ENCODE assay signal across 14 mouse cellular contexts in the genomic region with DNA sequence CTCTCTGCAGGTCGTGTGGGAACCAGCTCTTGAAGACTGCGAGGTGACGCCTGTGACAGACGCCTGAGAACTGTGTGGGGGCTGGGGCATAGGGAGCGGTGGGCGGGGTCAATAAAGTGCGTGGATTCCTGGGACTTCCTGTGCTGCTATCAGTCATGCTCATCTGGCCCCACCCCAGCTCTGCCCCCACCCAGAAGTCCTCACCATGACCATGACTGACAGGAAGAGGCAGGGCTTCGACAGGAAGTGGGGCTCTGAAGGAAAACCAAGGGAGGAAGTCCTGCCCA. TPM values are rescaled to one million over a fixed set of nuclear protein-coding genes. Genes with fewer than 3 reads are reported as not detected.
DNase-seq lines count a peak whose midpoint lies in the region; ATAC-seq lines count a peak whose summit lies in the region.
"Had no signal": no experiment of that assay in that cellular context is flagged by ENCODE, and none has a peak within 500 bp of the region (broad histone marks: within the 10 kb centered on the region; RNA-seq: fewer than 3 reads in every experiment).

No protein-coding gene starts in this region.

- no peaks in the 10 kb centered on the region for H3K27me3 ChIP-seq in heart, embryonic 10.5 days (ENCODE audit: insufficient read depth, poor library complexity, severe bottlenecking)
- H3K27me3 ChIP-seq in lung, embryonic 15.5 days: no peaks in the 10 kb centered on the region
- H3K27me3 ChIP-seq in midbrain, embryonic 14.5 days (ENCODE audit: control insufficient read depth, insufficient read depth, low read length): no peaks in the 10 kb centered on the region

- no peak overlapping the region for H3K27ac ChIP-seq in heart, embryonic 10.5 days
- no peak overlapping the region for H3K27ac ChIP-seq in lung, embryonic 15.5 days
- no peak overlapping the region for H3K27ac ChIP-seq in midbrain, embryonic 14.5 days (replicated peaks; ENCODE audit: low read depth, low read length)
- H3K27ac ChIP-seq: liver, embryonic 14.5 days had no signal

- WGBS in heart, embryonic 10.5 days: 93% methylated on average over 8 of the region's 8 CpGs
- WGBS in lung, embryonic 15.5 days: 93% methylated on average over 8 of the region's 8 CpGs
- 95% methylated on average over 8 of the region's 8 CpGs for WGBS in midbrain, embryonic 14.5 days

- H3K9me3 ChIP-seq in heart, embryonic 10.5 days: peaks cover 41% of the 10 kb centered on the region
- peaks cover 31% of the 10 kb centered on the region for H3K9me3 ChIP-seq in lung, embryonic 15.5 days
- H3K9me3 ChIP-seq in midbrain, embryonic 14.5 days (ENCODE audit: control insufficient read depth, low read length): peaks cover 18% of the 10 kb centered on the region; the same call in 1 of the 2 replicates

- intact Hi-C loops in heart, postnatal 10 days (cut with DNase I): no loop called here

- peaks cover 27% of the 10 kb centered on the region for H3K36me3 ChIP-seq in heart, embryonic 10.5 days
- 0 out of 2 replicates have a peak, but pooled peaks cover under 1% of the 10 kb centered on the region for H3K36me3 ChIP-seq in lung, embryonic 15.5 days
- no peaks in the 10 kb centered on the region for H3K36me3 ChIP-seq in midbrain, embryonic 14.5 days (ENCODE audit: control insufficient read depth, insufficient read depth, low read length)

- H3K9ac ChIP-seq in lung, embryonic 15.5 days: no peak overlapping the region
- no peak overlapping the region for H3K9ac ChIP-seq in midbrain, embryonic 14.5 days (replicated peaks; ENCODE audit: low read length)
- H3K9ac ChIP-seq: liver, embryonic 14.5 days had no signal

- peak; percentile 73 for DNase-seq in heart, embryonic 10.5 days (ENCODE audit: low spot score)
- no peak for DNase-seq in heart, postnatal 10 days
- no peak for DNase-seq in lung, adult 18-20 months
- DNase-seq in midbrain, embryonic 14.5 days: peak; percentile 0
- no peak for DNase-seq in layer of hippocampus, adult 11-12 months (ENCODE audit: low spot score)
- DNase-seq: cerebellum, postnatal 10 days; right cerebral cortex, adult 18-20 months had no signal

- peak; percentile 53; the same call in 1 of the 2 replicates for ATAC-seq in lung, embryonic 15.5 days (ENCODE audit: borderline replicate concordance, extremely low read depth, low FRiP score, low TSS enrichment)
- ATAC-seq in common myeloid progenitor, adult 5-6 weeks (replicated peaks; ENCODE audit: low read depth, poor library complexity, severe bottlenecking): 0 out of 2 replicates have a peak, but pooled peaks have one; percentile 3
- no peak for ATAC-seq in midbrain, embryonic 14.5 days (ENCODE audit: low FRiP score, low TSS enrichment)
- ATAC-seq: inflammation-experienced regulatory T-cells, adult 6 months had no signal

- H3K4me2 ChIP-seq in lung, embryonic 15.5 days: no peak overlapping the region
- no peak overlapping the region for H3K4me2 ChIP-seq in midbrain, embryonic 14.5 days (ENCODE audit: low read length)

- no peak overlapping the region for H3K4me3 ChIP-seq in heart, embryonic 10.5 days
- H3K4me3 ChIP-seq in lung, embryonic 15.5 days: no peak overlapping the region
- no peak overlapping the region for H3K4me3 ChIP-seq in midbrain, embryonic 14.5 days (replicated peaks; ENCODE audit: low read depth, low read length)
- H3K4me3 ChIP-seq: erythroblast, embryonic 14.5 days had no signal

- H3K4me1 ChIP-seq in heart, embryonic 10.5 days: no peaks in the 10 kb centered on the region
- H3K4me1 ChIP-seq in lung, embryonic 15.5 days: no peaks in the 10 kb centered on the region
- H3K4me1 ChIP-seq in midbrain, embryonic 14.5 days (ENCODE audit: control insufficient read depth, insufficient read depth, low read length): no peaks in the 10 kb centered on the region

RNA-seq across cellular contexts. Expression of a gene that starts 9.2 kb away (rescaled TPM):
- 5.0 and 5.3 TPM in 2 replicates for polyA plus RNA-seq in heart, embryonic 10.5 days (2016; fragmentation: Nextera tagmentation; extraction: Ambion mirVana)
- 10 to 100 TPM in 1 of 2 experiments, 1 to 10 TPM in 1; 6.7 to 11.1 TPM for total RNA-seq in heart, postnatal 10 days (2021)
- polyA plus RNA-seq in lung, embryonic 15.5 days (2015; fragmentation: Nextera tagmentation; extraction: Ambion mirVana): 9.3 and 12.9 TPM in 2 replicates
- total RNA-seq in common myeloid progenitor, adult 5-6 weeks (2017): 29.0 and 30.0 TPM in 2 replicates
- polyA plus RNA-seq in midbrain, embryonic 14.5 days (2014; fragmentation: Nextera tagmentation; extraction: Ambion mirVana): 2.4 TPM in 2 replicates

RNA-seq across cellular contexts. Expression of a gene that starts 32.7 kb away (rescaled TPM):
- polyA plus RNA-seq in heart, embryonic 10.5 days (2016; fragmentation: Nextera tagmentation; extraction: Ambion mirVana): not detected in 2 replicates
- not detected for total RNA-seq in heart, postnatal 10 days (2021)
- not detected in 2 replicates for polyA plus RNA-seq in lung, embryonic 15.5 days (2015; fragmentation: Nextera tagmentation; extraction: Ambion mirVana)
- not detected in 2 replicates for total RNA-seq in common myeloid progenitor, adult 5-6 weeks (2017)
- polyA plus RNA-seq in midbrain, embryonic 14.5 days (2014; fragmentation: Nextera tagmentation; extraction: Ambion mirVana): 0.05 TPM in 1 of 2 replicates, not detected in the other
- total RNA-seq: layer of hippocampus, postnatal 25 days had no signal
- polyA plus RNA-seq: erythroblast, embryonic 14.5 days; gonadal fat pad, adult 2 months; liver, embryonic 14.5 days had no signal

RNA-seq across cellular contexts. Expression of a gene that starts 45.8 kb away (rescaled TPM):
- polyA plus RNA-seq in heart, embryonic 10.5 days (2016; fragmentation: Nextera tagmentation; extraction: Ambion mirVana): not detected in 2 replicates
- total RNA-seq in heart, postnatal 10 days (2021): not detected
- polyA plus RNA-seq in lung, embryonic 15.5 days (2015; fragmentation: Nextera tagmentation; extraction: Ambion mirVana): not detected in 2 replicates
- not detected in 2 replicates for total RNA-seq in common myeloid progenitor, adult 5-6 weeks (2017)
- not detected in 2 replicates for polyA plus RNA-seq in midbrain, embryonic 14.5 days (2014; fragmentation: Nextera tagmentation; extraction: Ambion mirVana)
- total RNA-seq: layer of hippocampus, postnatal 25 days had no signal
- polyA plus RNA-seq: erythroblast, embryonic 14.5 days; gonadal fat pad, adult 2 months; inflammation-experienced regulatory T-cells, adult 6 months; liver, embryonic 14.5 days had no signal

Comparison
In these comparisons a context has a peak if more than half of its experiments do, and no peak if none do; other contexts are left out.
1. DNase-seq: peak in heart, embryonic 10.5 days (single experiment) and midbrain, embryonic 14.5 days (single experiment); none in heart, postnatal 10 days (0 of 2), lung, adult 18-20 months (0 of 2) and layer of hippocampus, adult 11-12 months (single experiment).